Mouse (Mus musculus): ENCODE data around the gene Extl1. TPM values are rescaled to one million over a fixed set of nuclear protein-coding genes. Genes with fewer than 3 reads are reported as not detected.

Extl1 gene
- polyA plus RNA-seq, 1 experiment, result not detected

DNA sequence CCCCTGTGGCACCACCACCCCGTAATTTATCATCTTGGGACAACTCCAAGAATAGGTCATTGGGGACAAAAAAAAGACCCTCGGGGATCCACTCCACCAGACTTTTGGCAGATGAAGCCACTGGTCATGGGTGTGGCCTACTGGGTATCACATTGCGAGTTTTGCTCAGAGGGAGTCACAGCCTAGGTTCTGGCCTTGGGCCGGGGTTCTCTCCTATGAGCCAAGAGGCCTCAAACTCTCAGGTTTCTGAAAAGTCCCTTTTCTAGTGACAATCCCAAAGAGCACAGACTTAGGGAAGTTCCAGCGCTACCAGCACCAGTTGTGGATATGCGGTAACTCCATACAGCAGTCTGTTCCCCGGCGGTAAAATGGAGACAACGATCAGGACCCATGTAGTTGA lies 73.0 kb downstream of the Extl1 start:
- peaks cover 7% of the 10 kb centered on the region for H3K9me3 ChIP-seq
- H3K36me3 ChIP-seq (replicated peaks; ENCODE audit: low read length), result no peaks in the 10 kb centered on the region
- peaks cover 10% of the 10 kb centered on the region for H3K4me1 ChIP-seq
- TF ChIP-seq GATA1 (IDR thresholded peaks at IDR 0.05; ENCODE audit: borderline replicate concordance, low read length), result no peak
- H3K27me3 ChIP-seq (replicated peaks), result peaks cover 25% of the 10 kb centered on the region
- H3K4me3 ChIP-seq (replicated peaks), result no peak overlapping the region

- Histone ChIP-seq H3K4me3 (replicated peaks) (no peak overlapping the region), H3K27me3 (replicated peaks) (peaks cover 22% of the 10 kb centered on the region), H3K4me1 (peaks cover 10% of the 10 kb centered on the region), H3K36me3 (replicated peaks; ENCODE audit: low read length) (no peaks in the 10 kb centered on the region), H3K9me3 (peaks cover 7% of the 10 kb centered on the region)
- TF ChIP-seq GATA1 (IDR thresholded peaks at IDR 0.05; ENCODE audit: borderline replicate concordance, low read length) (no peak), FLI1 (IDR thresholded peaks at IDR 0.05; ENCODE audit: low read length) (no peak)
Measured at GRCm38 (mm10) chr4:134310106-134310505, 73.5 kb downstream of the Extl1 start.

- Histone ChIP-seq H3K36me3 (replicated peaks; ENCODE audit: low read length) (no peaks in the 10 kb centered on the region), H3K9me3 (peaks cover 7% of the 10 kb centered on the region), H3K27me3 (replicated peaks) (peaks cover 20% of the 10 kb centered on the region), H3K4me3 (replicated peaks) (peak overlapping the region; percentile 78), H3K4me1 (peaks cover 12% of the 10 kb centered on the region)
- TF ChIP-seq FLI1 (IDR thresholded peaks at IDR 0.05; ENCODE audit: low read length) (no peak), GATA1 (IDR thresholded peaks at IDR 0.05; ENCODE audit: borderline replicate concordance, low read length) (no peak)
Measured at GRCm38 (mm10) chr4:134307367-134308072, 76.1 kb downstream of the Extl1 start.

GRCm38 (mm10) chr4:134306963-134307362 lies 76.7 kb downstream of the Extl1 start:
- peaks cover 17% of the 10 kb centered on the region for H3K27me3 ChIP-seq (replicated peaks)
- no peaks in the 10 kb centered on the region for H3K36me3 ChIP-seq (replicated peaks; ENCODE audit: low read length)
- H3K4me1 ChIP-seq, result peaks cover 17% of the 10 kb centered on the region
- TF ChIP-seq GATA1 (IDR thresholded peaks at IDR 0.05; ENCODE audit: borderline replicate concordance, low read length) (no peak), FLI1 (IDR thresholded peaks at IDR 0.05; ENCODE audit: low read length) (no peak)
- H3K9me3 ChIP-seq, result peaks cover 1% of the 10 kb centered on the region
- H3K4me3 ChIP-seq (replicated peaks), result peak overlapping the region; percentile 78

Other genes with a start within 250 kb of the Extl1 start
- gene Cep85, start 196.7 kb downstream of the Extl1 start, polyA plus RNA-seq (2012; ENCODE audit: insufficient read depth, low replicate concordance), result 10.9 and 19.9 TPM in 2 replicates
- gene Gm7534, start 180.8 kb downstream of the Extl1 start, polyA plus RNA-seq (2012; ENCODE audit: insufficient read depth, low replicate concordance), result not detected in 2 replicates
- gene Catsper4, start 156.5 kb downstream of the Extl1 start, polyA plus RNA-seq (2012; ENCODE audit: insufficient read depth, low replicate concordance), result not detected in 2 replicates
- gene Cnksr1, start 145.5 kb downstream of the Extl1 start, polyA plus RNA-seq (2012; ENCODE audit: insufficient read depth, low replicate concordance), result not detected in 2 replicates
- gene E130218I03Rik, start 140.2 kb downstream of the Extl1 start, polyA plus RNA-seq (2012; ENCODE audit: insufficient read depth, low replicate concordance), result not detected in 2 replicates
- 27.6 and 28.1 TPM in 2 replicates for gene Zfp593, start 138.3 kb downstream of the Extl1 start, polyA plus RNA-seq (2012; ENCODE audit: insufficient read depth, low replicate concordance)
- not detected in 2 replicates for gene Gm30191, start 136.9 kb downstream of the Extl1 start, polyA plus RNA-seq (2012; ENCODE audit: insufficient read depth, low replicate concordance)
- not detected in 2 replicates for gene Grrp1, start 129.7 kb downstream of the Extl1 start, polyA plus RNA-seq (2012; ENCODE audit: insufficient read depth, low replicate concordance)
- gene Pdik1l, start 96.0 kb downstream of the Extl1 start, polyA plus RNA-seq (2012; ENCODE audit: insufficient read depth, low replicate concordance), result 0.20 TPM in 1 of 2 replicates, not detected in the other
- gene Trim63, start 68.7 kb downstream of the Extl1 start, polyA plus RNA-seq (2012; ENCODE audit: insufficient read depth, low replicate concordance), result not detected in 2 replicates
- gene Slc30a2, start 40.7 kb downstream of the Extl1 start, polyA plus RNA-seq (2012; ENCODE audit: insufficient read depth, low replicate concordance), result 1.1 TPM in 1 of 2 replicates, not detected in the other
- gene Pafah2, start 12.5 kb upstream of the Extl1 start, polyA plus RNA-seq (2012; ENCODE audit: insufficient read depth, low replicate concordance), result 2.4 and 3.8 TPM in 2 replicates
- 7.4 and 115 TPM in 2 replicates for gene Stmn1, start 84.5 kb upstream of the Extl1 start, polyA plus RNA-seq (2012; ENCODE audit: insufficient read depth, low replicate concordance)
- 41.9 and 45.9 TPM in 2 replicates for gene Paqr7, start 112.8 kb upstream of the Extl1 start, polyA plus RNA-seq (2012; ENCODE audit: insufficient read depth, low replicate concordance)
- gene Aunip, start 127.1 kb upstream of the Extl1 start, polyA plus RNA-seq (2012; ENCODE audit: insufficient read depth, low replicate concordance), result 0.54 TPM in 1 of 2 replicates, not detected in the other
- 46.4 and 106 TPM in 2 replicates for gene Mtfr1l, start 151.5 kb upstream of the Extl1 start, polyA plus RNA-seq (2012; ENCODE audit: insufficient read depth, low replicate concordance)
- 7.1 and 9.1 TPM in 2 replicates for gene Selenon, start 168.3 kb upstream of the Extl1 start, polyA plus RNA-seq (2012; ENCODE audit: insufficient read depth, low replicate concordance)

Measured in megakaryocyte, embryonic 14.5 days (primary cell).